Mouse (Mus musculus) erythroblast, embryonic 14.5 days (primary cell): ENCODE results near the gene Rpl13a. TPM values are rescaled to one million over a fixed set of nuclear protein-coding genes. Genes with fewer than 3 reads are reported as not detected.
A peak's percentile ranks its signal among the peaks of the same experiment; 100 is the strongest.
"Not testable (repeated sequence)": the region's sequence is repeated elsewhere in the genome, so short reads cannot be mapped to it uniquely, and the experiment has no call there.

ENCODE experiments used
- H3K27me3 ChIP-seq: 2 replicates; pipeline ENCODE4 v1.6.1; 2012; ENCODE audit warnings: inconsistent platforms; ENCODE audit not compliant: control insufficient read depth
- H3K36me3 ChIP-seq: 2 replicates; pipeline ENCODE4 v1.6.1; 2012; ENCODE audit warnings: mild to moderate bottlenecking, inconsistent platforms; ENCODE audit not compliant: control insufficient read depth
- H3K4me1 ChIP-seq: 2 replicates; pipeline ENCODE4 v1.6.1; 2012; ENCODE audit warnings: inconsistent platforms; ENCODE audit not compliant: control insufficient read depth
- H3K4me3 ChIP-seq: replicated peaks from 2 replicates; pipeline ENCODE3; 2012; ENCODE audit warnings: moderate library complexity, mild to moderate bottlenecking, inconsistent platforms
- H3K9me3 ChIP-seq: 2 replicates; pipeline ENCODE4 v1.6.1; 2012; ENCODE audit warnings: low read length, inconsistent platforms, mixed read lengths; ENCODE audit not compliant: control insufficient read depth
- GATA1 ChIP-seq: IDR thresholded peaks from 2 replicates; pipeline ENCODE4 v1.6.1; 2012; ENCODE audit warnings: low read length, inconsistent platforms, mixed read lengths
- TAL1 ChIP-seq: IDR thresholded peaks from 3 replicates; pipeline ENCODE4 v1.6.1; 2012; ENCODE audit warnings: low read length, inconsistent platforms, mixed read lengths
- polyA plus RNA-seq: library from polyadenylated mRNA; stranded (reverse); fragments of >175 nt; gene quantifications from 2 replicates; pipeline ENCODE4 v1.2.3, GENCODE M21; 2012

Gene Rpl13a
- polyA plus RNA-seq, 1 experiment = 438 TPM

DNA sequence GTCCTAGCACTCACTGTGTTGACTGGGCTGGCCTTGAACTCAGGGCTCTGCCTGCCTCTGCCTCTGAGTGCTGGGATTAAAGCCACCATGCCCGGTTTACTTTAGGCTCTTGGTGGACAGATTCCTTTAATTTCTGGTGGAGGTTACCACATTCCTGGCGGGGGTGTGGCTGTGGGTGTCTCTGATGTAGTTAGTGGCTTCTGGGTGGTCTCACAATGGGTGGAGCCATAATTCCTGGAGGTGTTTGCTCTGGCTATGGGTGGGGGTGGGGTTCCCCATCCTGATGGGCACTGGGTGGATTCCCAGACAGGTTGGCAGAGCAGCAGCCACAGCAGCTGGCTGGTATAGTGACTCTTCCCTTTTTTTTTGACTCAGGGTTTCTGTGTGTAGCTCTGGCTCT is 16.6 kb downstream of the Rpl13a start:
- peaks cover 29% of the 10 kb centered on the region for H3K4me1 ChIP-seq
- H3K9me3 ChIP-seq = no peaks in the 10 kb centered on the region
- no peaks in the 10 kb centered on the region for H3K27me3 ChIP-seq
- no peak for TF ChIP-seq GATA1
- TF ChIP-seq TAL1 = no peak
- H3K36me3 ChIP-seq = no peaks in the 10 kb centered on the region
- no peak overlapping the region for H3K4me3 ChIP-seq

DNA sequence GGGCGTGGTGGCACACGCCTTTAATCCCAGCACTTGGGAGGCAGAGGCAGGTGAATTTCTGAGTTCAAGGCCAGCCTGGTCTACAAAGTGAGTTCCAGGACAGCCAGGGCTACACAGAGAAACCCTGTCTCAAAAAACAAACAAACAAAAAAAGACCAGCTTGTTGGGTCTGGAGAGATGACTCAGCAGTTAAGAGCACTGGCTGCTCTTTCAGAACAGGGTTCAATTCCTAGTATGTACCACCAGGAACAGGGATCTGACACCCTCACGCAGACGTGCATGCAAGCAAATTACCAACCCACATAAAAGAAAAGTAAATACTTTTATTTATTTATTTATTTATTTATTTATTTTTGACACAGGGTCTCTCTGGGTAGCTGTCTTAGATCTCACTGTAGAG is 18.5 kb downstream of the Rpl13a start:
- not testable (repeated sequence) for H3K27me3 ChIP-seq, H3K9me3 ChIP-seq, H3K36me3 ChIP-seq, H3K4me3 ChIP-seq
- H3K4me1 ChIP-seq = peaks cover 26% of the 10 kb centered on the region

DNA sequence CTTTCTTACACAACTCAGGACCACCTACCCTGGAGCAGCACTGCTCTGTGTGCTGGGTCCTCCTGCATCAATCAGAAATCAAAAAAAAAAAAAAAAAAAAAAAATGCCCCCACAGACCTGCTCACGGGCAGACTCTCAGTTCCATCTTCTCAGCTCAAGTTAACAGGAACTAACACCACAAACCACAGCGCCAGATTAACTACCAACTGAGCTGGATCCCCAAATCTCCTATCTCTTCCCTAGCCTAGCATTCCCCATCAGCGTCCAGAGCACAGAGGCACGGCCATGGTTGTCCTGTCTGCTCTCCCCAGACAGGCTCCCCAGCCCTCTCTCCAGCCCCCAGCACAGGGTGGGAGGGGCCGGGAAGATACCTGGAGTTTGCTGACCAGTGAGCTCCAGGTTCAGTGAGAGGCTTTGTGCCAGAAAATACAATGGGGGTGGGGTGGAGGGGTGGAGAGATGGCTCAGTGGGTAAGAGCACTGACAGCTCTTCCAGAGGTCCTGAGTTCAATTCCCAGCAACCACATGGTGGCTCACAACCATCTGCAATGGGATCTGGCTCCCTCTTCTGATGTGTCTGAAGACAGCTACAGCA is 21.4 kb downstream of the Rpl13a start:
- Histone ChIP-seq H3K27me3 (no peaks in the 10 kb centered on the region), H3K4me1 (peaks cover 6% of the 10 kb centered on the region), H3K4me3 (no peak overlapping the region), H3K36me3 (no peaks in the 10 kb centered on the region), H3K9me3 (no peaks in the 10 kb centered on the region)
- TF ChIP-seq GATA1 (no peak), TAL1 (no peak)

DNA sequence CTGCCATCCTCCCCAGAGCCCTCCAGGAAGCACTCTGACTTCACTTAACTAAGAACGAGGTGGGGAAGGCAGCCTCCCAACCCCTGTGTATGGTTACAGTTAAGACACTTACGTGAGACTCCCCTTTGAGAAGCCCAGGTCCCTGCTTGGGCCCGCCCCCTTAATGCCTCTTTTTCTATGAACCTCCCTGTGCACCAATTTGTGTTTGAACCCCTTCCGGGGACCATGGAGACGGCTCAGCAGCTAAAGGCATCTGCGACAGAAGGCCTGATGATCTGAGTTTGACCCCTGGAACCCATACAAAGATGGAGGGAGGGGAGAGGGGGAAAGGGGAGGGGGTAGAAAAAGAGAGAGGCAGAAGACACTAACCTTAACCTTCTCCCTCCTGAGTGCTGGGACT is 22.1 kb downstream of the Rpl13a start:
- Histone ChIP-seq H3K4me3 (no peak overlapping the region), H3K9me3 (no peaks in the 10 kb centered on the region), H3K27me3 (no peaks in the 10 kb centered on the region), H3K36me3 (no peaks in the 10 kb centered on the region), H3K4me1 (peaks cover 2% of the 10 kb centered on the region)
- TF ChIP-seq GATA1 = no peak
- no peak for TF ChIP-seq TAL1

DNA sequence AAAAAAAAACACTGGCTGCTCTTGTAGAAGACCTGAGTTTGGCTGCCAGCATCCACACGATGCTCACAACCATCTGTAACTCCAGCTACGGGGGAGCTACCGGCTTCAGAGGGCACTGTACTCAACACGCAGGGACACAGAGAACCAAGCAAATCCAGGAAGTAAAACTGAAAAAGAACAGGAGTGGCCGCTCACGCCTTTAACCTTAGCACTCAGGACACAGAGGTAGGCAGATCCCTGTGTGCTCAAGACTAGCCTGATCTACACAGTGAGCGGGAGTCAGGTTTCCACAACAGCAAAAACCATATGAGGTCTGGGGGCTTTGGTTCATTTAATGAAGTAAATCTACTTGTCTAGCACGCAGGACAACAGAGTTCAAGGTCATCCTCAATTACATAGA is 23.1 kb downstream of the Rpl13a start:
- Histone ChIP-seq H3K36me3 (no peaks in the 10 kb centered on the region), H3K27me3 (no peaks in the 10 kb centered on the region), H3K4me3 (no peak overlapping the region), H3K4me1 (no peaks in the 10 kb centered on the region; the same call in none of the 2 replicates), H3K9me3 (no peaks in the 10 kb centered on the region)
- TF ChIP-seq TAL1 (no peak), GATA1 (no peak)

DNA sequence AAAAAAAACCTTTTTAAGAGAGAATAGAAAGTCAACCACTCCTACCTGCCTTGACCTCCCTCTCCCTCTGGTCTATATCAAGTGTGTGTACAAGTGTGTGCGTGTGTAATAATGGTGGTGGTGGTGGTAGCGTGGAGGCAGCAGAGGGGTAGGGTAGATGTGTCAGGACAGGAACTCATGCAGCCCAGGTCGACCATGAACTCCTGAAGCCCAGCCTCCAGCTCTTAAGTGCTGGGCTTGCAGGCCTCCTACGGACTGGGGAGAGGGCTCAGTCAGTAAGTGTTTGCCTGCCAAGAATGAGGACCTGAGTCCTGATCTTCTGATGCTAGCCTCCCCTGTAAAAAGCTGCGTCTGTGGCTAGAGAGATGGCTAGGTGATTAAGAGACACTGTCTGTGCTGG is 23.6 kb downstream of the Rpl13a start:
- Histone ChIP-seq H3K9me3 (no peaks in the 10 kb centered on the region), H3K36me3 (no peaks in the 10 kb centered on the region), H3K27me3 (no peaks in the 10 kb centered on the region), H3K4me3 (no peak overlapping the region), H3K4me1 (no peaks in the 10 kb centered on the region)
- TF ChIP-seq TAL1 (no peak), GATA1 (no peak)

DNA sequence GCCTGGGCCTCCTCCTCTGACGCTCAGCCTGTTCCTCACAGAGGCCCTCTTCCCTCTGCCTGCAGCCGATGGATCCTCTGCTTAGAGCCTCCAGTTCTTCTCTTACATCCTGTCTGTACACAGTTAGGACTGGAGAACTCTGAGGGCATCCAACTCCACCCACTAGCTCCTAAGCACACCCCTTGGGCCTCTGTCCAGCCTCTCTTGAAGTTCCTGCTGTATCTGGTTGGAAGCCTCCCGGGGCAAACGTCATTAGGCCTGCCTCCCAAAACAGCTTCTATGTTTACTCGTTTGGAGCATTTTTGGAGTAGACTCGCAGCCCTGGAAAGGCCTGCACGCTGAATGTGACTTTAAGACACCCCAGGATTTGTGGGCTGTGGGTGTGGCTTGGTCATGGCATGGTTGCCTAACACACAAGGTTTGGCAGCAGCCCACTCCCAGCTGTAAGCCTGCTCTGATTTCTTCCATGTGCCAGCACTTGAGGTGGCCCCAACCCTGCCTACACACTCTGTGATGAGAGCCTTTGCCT is 24.8 kb downstream of the Rpl13a start, which contains the start of gene Fcgrt:
TSS of gene Fcgrt (minus strand) at position 200 of the 529 bp plus-strand sequence.
- H3K4me1 ChIP-seq = no peaks in the 10 kb centered on the region; the same call in 1 of the 2 replicates
- H3K9me3 ChIP-seq = no peaks in the 10 kb centered on the region
- no peaks in the 10 kb centered on the region for H3K27me3 ChIP-seq
- H3K36me3 ChIP-seq = no peaks in the 10 kb centered on the region
- TF ChIP-seq GATA1 (no peak), TAL1 (no peak)
- H3K4me3 ChIP-seq = peak within 1 kb of the TSS; percentile 17

DNA sequence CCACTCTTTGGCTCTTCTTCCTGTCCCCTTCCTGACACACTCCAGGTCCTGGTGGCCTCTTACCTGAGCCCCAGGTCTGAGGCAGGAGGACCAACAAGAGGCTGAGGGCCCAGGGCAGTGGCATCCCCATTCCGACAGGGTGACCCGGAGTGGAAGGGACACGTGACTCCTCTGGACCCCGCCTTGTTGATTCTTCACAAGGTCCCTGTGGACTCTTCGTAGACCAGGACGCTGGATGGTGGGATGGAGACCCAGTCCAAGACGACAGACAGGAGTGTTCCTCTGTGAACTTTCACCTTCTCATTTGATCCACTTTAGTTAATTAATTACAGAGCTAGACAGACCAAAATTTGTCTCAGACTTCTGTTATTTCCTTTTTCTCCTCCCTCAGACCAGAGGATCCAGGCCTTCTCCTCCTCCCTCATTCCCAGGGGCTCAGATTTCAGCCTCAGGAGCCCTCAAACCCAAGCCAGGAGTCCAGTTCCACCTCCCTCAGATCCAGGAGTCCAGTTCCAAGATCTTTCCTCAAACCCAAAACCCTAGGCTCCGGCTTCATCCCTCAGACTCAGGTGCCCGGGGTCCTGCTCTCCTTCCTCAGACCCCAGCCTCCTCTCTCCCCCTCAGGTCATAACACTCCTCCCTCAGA is 25.5 kb downstream of the Rpl13a start:
- no peaks in the 10 kb centered on the region for H3K9me3 ChIP-seq
- H3K4me1 ChIP-seq = no peaks in the 10 kb centered on the region; the same call in 1 of the 2 replicates
- H3K27me3 ChIP-seq = no peaks in the 10 kb centered on the region
- H3K4me3 ChIP-seq = peak overlapping the region; percentile 17
- no peaks in the 10 kb centered on the region for H3K36me3 ChIP-seq
- TF ChIP-seq GATA1 = no peak
- no peak for TF ChIP-seq TAL1

DNA sequence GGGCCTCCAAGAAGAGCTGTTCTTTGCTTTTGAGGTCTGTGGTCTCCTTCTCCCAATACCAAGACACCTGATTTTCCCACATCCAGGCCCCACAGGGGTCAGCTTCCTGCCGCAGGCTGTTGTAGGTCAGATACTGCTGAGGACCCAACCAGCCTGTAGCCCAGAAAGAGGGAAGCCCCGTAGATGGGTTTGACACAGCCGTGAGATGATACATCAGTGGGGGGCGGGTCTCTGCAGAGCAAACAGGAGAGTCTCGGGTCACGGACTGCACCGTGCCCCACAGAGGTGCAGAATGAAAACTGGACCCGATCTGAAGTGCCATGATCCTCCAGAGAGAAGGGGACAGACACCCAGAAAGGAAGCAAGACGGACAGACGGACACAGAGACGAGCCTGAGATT is 26.1 kb downstream of the Rpl13a start:
- Histone ChIP-seq H3K36me3 (no peaks in the 10 kb centered on the region), H3K4me1 (no peaks in the 10 kb centered on the region; the same call in 1 of the 2 replicates), H3K27me3 (no peaks in the 10 kb centered on the region), H3K4me3 (no peak overlapping the region), H3K9me3 (no peaks in the 10 kb centered on the region)
- TF ChIP-seq GATA1 = no peak
- TF ChIP-seq TAL1 = no peak
